Mouse (Mus musculus) kidney, adult 9 months (tissue): ENCODE data around the gene Hnf1a.

ENCODE experiments used
- DNase-seq: peaks from one replicate; pipeline ENCODE4 v3.0.0; 2022

Hnf1a gene

DNA sequence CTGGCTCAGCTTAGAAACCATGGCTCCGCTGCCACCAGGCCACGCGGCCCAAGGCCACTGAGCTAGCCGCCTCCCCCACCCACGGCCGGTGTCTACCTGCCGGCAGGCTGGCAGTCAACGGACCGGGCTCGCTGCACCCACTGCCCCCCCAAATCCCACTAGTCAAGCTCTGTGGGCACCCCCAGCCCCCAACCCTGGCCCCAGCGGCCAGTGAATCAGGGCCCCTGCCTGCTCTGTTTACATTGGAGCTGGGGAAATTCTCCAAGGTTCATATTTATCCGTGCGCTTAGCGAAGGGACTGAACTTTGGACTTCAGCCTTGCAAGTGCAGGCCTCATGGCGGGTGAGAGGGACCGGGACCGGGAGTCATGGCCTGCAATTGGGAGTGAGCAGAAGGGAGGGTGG, at the start of gene Hnf1a:
Gene Hnf1a, minus strand, starts transcription at position 271 of the 404 bp plus-strand sequence.
- DNase-seq: peak; percentile 83

DNA sequence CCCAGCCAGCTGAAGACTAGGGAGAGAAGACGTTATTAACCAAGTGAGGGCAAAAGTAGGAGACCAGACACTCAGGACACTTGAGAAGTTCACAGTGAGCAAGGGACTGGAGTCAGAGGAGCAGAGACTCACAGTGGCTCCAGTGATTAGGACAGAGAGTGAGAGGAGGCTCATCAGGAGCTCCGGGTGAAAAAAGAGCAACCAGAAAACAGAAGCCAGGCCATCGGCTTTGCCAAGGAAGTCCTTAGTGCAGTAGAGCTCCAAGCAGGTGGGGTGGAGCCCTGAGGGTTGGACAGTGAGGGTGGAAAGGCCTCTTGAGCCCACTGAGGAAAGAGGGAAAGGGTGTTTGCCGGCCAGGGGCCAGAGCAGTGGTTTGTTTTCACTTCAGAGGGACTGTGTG, 47.9 kb upstream of the Hnf1a start:
- no peak for DNase-seq

DNA sequence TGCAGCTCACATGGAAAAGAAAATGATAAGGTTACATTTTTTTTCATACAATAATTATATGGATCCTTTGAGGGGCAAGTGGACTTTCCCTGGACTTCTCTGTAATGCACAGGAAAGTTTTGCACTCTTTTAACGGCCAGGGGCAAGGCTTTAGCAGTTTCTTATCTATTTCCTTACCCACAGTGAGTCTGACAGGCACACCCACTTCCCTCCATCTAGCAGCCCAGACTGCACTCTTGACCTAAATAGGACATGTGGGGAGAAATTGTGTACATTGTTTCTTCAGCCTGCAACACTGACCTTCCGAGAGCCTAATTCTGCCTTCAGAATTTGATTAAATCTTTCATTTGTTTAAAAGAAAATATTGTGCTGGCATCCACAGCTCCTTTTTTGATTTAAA, 47.4 kb upstream of the Hnf1a start:
- no peak for DNase-seq

DNA sequence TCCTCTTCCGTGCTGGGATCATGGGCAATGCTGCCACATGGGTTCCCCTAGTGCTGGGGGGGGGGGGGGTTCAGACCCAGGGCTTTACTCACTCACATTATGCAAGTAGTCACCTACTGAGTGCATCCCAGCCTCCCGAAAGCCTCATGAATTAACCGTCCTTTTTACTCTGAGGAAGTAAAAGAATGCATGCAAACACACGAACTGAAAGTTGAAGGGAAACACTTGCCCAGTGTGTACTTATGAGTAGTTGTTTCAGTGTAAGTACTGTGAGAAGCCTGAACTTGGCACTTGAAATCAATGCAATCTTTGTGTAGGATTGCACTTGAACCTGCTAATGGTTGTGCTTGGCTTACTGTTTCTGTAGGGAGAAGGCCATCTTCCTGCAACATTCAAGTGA, 44.2 kb upstream of the Hnf1a start:
- DNase-seq: no peak

DNA sequence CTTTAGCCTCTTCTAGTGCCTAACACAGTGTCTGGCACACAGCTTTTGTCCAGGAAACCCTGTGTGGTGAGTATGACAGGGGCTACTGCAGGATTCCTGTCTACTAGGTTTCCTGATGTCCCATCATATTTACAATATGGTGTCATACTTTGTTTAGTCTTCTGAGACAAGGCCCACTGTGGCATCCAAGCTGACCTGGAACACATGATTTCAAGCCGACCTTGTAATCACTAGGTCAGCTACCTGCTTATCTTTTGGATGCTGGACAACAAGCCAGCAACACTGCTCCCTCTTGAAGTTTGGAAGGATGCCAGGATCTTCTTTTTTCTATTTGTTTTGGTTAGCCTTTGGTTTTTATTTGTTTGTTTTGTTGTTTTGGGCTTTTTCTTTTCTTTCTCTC, 43.7 kb upstream of the Hnf1a start:
- DNase-seq: peak; percentile 38

DNA sequence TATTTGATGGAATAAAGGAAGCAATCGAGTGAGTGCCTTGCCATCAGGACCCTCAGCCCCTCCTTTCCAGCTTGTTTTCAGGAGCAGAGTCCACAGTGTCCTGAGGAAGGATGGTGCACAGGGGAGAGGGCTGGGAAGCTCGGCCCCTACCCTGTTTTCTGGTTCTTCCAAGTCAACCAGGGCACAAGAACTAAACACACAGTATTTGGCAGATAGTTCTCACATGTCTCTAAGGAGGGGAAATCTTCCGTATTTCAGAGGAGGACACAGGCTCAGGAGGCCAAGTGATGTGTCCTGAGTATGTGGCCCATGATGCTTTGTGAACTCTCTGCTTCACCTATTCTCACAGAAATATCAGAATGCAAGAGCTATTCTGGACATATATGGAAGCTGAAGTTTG, 42.5 kb upstream of the Hnf1a start:
- DNase-seq: no peak

DNA sequence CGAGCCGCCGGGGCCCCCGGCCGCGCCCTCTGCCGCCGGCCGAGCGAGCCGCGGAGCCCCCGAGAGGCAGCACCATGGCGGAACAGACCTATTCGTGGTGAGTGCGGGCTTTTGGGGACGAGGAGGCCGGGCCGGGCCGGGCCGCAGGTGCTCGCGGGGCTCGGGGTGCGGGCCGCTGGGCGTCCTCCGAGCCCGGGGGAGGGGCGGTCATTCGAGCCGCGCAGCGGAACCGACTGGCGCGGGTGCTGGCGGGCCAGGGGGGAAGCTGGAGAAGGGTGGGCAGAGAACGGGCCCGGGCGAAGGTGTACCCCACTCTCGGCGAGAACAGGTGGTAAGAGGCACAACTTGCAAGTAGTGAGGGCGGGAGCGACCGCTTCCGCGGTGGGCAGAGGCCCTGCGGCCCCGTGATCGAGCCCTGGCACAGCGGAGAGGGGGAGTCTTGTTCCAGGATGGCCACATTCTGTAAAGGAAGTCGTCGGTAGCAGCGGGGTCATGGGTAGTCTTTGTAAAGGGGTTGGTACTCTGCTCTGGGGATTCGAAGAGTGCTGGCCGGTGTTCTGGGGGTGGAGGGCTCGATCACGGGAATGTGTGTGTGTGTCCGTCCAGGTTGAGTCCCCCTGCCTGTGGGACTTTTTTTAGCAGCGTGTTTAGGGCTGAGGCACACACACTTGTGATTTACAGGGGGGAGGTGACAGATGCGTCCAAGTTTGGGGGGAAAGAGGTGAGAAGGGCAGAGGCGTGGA, 40.8 kb upstream of the Hnf1a start:
- DNase-seq: peak; percentile 42

DNA sequence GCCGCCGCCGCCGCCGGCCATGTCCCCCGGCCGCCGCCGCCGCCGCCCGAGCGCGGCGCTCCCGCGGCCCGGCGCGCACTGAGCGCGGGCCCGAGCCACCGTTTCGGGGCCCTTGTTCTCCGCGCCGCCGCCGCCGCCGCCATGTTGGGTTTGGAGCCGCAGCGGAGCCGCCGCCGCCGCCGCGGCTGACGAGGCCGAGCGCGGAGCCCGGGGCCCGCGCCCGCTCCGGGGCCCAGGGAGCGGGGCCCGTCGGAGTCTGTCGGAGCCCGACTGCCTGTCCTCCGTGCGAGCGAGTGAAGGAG, 40.3 kb upstream of the Hnf1a start:
- no peak for DNase-seq

DNA sequence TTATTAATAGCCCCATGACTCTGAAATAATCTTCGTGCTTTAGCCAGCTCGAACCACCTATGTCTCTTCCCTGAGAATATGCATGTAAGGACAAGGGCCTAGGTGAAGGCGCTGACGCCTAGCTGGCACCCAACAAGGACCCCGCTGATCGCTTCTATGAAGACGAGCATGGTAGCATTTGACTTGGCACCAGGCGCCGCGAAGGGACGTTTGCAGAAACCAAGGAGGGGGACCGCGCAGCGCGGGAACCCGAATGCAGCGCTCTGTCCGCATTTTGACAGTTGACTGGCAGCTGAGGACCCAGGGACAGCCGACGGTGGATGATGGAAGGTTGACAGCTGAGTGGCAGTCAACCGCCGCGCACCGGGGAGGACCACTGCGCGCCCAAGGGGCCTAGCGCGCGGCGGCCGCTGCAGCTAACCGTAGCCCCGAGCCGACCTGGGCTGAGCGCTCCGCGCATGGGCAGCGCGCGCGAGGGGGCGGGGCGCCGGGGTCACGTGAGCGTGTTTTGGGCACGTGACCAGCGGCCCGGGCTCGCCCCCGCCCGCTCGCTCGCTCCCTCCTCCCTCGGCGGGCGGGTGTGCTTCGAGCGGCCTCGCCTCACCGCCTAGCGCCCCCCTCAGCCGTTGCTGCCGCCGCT, 39.8 kb upstream of the Hnf1a start, which contains the start of gene Sppl3:
Gene Sppl3, plus strand, starts transcription at position 561 of the 640 bp plus-strand sequence.
- peak; percentile 93 for DNase-seq

DNA sequence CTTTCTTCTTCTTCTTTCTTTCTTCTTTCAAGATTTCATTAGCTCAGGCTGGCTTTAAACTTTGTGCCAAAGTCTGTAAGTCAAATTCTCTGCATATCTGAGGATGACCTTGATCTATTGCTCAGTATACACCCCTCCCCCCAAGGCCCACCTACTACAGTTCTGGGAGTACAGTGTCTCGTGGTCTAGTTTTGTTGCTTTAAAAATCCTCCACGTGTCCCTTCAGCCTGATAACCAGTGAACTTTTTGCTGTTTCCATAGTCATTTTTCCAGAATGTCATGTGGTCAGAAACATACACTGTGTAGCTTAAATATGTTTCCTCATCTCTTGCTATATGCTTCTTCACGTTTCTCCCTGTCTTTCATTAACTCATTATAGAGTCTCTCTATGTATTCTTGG, 39.1 kb upstream of the Hnf1a start:
- no peak for DNase-seq

DNA sequence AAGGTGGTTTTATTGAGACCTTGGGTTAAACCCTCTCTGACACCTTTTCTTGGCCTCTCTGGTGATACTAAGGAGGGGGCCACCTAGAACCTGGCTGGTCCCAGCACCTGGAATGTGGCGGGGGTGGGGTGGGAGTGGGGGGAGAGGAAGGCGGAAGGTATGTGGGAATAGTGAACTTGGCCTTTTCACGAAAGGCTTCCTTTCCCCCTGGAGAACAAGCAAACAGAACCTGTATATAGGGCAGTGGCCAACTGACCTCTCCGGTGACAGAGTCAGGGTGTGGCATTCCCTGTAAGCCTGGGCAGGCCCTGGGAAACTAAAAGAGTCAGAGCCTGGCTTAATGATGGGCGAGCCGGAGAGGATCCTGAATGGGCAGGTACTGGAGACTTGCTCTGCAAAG, 38.2 kb upstream of the Hnf1a start:
- DNase-seq: no peak

DNA sequence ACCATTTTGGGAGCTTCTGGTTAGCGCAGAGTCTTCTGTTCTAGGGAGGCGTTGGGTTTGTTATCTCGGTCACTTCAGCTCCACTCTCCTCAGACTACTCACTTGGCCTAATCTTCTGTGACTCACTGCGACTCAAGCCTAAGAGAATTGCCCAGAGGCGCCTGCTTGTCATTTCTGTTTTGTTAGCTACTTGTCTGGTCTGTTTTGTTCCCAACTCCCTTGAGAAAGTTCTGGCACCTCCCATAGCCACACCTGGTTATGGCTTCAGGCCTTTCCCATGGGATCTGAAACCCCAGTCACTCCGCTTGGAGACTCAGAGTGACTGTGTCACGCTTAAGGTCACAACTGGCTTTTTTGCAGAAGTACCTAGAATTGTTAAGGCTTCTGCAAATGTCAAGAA, 37.4 kb upstream of the Hnf1a start:
- DNase-seq: no peak

DNA sequence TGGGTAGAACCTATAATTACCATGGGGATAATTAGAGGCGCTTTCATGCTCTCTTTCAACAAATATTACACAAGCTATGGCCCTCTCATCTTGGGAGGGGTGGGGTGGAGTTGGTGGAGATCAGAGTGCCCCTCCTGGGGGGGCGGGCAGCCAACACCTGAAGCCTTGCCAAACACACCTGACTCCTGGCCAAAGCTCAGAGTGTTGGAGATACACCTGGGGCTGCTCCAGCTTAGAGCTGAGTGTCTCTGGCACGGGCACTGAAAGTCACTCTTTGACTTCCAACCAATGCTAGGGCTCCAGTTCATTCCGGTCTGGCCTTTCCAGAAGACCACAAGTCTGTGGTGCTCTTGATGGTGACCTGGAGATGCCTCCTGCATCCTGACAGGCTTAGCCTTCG, 36.9 kb upstream of the Hnf1a start:
- DNase-seq: no peak

DNA sequence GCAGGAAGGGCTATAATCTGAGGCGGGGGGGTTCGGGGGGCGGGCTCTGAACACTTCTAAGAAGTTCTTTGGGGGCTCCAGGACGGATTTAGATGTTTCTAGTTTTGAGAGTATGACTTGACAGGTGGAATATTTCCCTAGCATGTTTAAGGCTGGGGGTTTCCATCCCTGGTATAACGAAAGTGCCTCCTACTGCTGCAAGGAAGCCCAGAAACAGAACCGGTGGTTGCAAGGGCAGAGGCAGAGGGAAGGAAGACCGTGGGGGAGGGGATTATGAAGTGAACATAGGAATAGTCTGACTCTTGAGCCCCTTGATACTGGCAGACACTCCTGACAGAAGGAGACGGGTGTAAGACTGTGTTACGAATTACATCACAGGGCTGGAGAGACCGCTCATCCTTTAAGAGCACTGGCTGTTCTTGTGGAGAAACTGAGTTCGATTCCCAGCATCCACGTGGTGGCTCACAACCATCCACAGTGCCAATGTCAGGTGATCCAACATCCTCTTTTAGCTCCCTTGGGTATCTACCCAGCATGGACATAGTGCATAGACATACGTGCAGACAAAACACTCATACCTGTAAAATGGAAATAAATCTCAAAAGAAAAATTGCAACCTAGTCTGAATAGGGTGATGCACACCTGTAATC, 32.5 kb upstream of the Hnf1a start:
- DNase-seq: no peak

DNA sequence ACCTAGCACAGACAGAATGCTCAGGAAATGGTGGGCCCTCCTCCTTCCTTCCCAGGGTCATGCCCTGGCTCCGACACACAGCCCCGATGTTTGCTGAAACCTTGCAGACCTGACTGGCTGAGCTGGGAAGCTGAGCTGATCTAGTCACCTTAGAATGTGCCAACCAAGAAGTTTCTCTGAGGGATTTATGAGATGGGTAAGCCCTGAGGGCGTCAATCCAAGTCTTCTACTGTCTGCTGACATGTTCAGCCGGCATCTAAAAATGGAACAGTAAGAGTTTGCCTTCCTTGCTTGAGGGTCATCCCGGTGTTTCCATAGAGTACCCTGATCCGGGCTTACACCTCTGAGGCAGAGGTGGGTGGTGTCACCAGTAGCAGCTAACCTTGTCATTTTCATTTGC, 31.9 kb upstream of the Hnf1a start:
- no peak for DNase-seq

DNA sequence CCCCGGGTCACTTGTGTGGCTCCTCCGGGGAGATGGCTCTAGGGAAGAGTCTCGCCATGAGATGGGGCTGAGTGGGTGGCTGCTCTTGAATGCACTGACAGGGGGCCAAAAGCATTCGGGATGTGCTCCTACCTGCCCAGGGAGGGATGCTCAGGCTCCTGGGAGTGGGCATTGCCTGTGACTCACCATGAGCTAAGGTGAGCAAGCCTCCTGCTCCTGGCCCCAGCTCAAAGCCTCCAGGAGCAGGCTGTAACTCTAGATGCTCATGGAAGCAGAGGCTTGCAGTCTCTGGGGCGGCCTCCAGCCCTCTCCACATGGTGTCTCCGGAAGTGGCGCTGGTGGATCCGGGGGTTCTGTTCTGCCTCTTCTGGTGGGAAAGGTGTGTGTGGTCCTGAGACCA, 30.6 kb upstream of the Hnf1a start:
- no peak for DNase-seq

DNA sequence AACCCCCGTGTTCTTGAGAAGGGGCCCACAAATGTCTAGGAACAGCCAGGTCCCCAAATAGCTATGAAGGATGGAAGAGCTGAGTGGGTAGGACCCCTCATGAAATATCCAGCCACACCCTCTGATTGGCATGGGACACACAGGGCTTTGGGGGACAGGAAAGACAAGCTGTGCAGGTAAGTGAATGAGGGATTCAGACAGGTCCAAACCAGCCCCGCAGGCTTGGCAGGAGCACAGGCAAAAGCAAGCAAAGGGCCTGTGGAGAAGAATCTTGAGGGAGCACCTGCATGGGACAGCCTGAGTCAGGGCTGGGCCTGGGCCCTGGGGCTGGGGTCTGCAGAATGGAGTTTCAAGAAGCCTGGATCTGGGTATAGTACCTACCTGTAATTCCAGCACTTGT, 29.6 kb upstream of the Hnf1a start:
- DNase-seq: no peak

DNA sequence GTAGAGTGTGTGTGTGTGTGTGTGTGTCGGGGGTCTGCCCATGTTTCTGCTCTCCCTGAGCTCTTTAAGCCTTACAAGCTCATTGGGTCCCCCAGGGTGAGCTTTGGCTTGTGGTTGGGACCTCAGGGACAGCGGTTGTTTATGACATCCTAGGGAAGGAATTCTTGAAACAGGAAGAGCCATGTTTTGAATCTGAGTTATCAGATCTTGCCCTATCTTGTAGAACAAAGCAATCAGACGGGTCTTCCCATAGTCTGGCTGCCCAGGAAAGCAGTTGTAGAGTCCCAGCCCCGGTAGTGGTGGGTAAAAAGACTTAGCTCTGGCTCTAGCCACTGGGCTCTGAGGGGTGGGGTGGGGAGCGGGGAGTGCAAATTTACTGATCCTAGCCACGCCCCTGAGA, 26.4 kb upstream of the Hnf1a start:
- no peak for DNase-seq

DNA sequence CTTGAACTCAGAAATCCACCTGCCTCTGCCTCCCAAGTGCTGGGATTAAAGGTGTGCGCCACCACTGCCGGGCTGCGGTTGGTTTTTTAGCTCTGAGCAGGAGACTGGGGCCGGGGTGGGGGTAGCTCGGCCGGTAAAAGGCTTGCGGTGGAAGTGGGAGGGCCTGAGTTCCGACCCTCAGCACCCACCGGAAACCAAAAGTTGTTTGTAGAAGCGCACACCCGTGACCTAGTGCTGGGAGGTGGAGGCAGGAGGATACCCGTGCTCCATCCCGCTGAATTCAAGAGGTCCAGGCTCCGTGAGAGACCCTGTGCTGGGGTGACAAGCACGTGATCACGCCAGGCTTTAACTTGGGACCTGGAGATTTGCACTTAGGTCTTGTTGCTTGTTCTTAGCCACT, 25.6 kb upstream of the Hnf1a start:
- no peak for DNase-seq

DNA sequence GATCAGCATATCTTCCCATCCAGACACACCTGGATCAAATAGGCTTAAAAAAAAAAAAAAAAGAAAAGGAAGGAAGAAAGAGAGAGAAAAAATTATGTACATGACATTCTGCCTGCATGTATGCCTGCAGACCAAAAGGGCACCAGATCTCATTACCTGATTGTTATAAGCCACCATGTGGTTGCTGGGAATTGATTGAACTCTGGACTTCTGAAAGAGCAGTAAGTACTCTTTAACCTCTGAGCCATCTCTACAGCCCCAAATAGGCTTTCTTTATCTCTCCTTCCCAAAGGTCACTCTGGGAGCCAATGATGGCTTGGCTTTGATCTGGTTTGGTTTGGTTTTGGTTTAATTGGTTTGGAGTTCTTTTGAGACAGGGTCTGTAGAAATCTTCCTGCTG, 14.2 kb upstream of the Hnf1a start:
- no peak for DNase-seq

DNA sequence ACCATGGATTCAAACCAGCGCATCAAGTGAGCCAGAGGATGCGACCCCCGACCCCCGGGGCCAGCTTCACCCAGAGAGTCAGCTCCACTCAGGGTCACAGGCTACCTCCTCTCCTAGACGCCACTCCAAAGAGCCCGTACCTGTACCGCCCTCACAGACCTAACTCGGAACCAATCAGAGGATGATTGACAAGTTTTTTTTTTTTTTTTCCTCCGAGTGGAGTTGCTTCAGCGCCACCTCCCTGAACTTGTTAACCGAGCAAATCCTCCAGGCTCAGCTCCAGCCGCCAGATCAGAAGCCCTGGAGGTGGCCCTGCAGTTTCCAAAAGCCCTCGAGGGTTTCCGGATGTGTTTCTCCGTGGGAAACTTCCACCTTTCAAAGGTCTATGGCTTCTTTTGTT, 11.1 kb upstream of the Hnf1a start:
- DNase-seq: no peak

DNA sequence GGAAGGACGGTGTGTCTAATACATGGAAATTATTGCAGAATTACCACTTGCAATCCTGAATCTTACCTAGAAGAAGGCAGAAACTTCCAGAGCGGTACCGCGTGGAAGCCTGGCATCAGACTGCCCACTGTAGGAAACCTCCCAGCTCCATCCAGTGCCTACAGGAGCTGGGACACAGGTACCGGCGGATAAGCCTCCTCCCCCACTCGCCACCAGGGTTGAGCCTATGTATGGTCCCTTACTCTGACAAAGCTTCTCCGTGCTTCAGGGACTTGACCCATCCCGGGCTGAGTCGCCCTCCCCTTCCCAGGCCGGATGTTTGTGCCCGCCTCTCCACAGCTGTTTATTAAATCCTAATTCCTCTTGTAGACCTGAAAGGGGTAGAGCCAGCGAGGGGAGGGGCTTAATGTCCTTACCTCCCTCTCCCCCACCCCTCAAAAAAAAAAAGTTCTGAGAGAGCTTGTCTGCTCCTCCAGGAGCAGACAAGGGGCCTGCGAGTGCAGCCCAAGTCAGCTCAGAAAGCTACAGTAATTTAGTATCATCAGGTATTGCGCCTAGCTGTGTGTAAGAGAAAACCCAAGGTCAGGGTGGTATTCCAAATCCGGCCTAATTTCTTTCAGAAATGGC, 9.3 kb upstream of the Hnf1a start:
- DNase-seq: peak; percentile 19

DNA sequence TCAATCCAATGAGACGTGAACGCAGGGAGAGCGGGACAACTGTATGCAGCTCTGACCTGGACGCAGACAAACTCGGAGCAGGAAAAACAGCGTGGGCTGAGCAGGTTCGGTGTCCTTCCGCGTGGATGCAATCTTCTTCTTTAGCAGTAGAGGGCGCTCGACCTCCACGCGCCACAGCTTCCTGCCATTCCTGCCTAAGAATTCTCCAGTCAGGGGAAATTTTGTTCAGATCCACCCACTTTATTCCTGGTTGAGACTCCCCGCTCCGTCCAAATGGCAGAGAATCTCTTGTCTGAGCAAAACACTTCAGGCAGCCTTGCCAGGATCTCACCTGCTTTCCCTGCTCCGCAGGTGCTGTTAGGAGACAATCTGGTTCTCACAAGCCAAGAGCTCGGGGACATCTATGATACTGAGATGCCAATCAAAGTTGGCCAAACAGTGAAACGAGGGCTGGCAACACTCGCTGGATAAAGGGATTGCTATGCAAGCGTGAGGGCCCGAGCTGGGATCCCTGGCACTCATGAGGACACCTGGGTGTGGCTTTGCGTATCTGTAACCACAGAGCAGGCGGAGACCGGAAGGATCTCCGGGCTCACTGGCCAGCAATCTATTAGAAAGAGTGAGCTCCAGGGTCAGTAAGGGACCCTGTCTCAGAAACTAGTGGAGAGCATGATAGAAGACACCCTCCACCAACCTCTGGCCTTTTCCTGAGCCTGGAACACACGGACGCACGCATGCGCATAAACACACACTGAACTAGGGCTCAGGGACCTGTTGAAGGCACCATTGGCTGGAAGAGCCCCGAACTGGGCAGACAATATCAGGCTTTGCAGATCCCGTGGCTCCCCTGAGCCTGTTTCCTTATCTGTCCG, 8.6 kb upstream of the Hnf1a start:
- peak; percentile 76 for DNase-seq
